Mouse (Mus musculus): ENCODE results near the gene Neurog1. TPM values are rescaled to one million over a fixed set of nuclear protein-coding genes. Genes with fewer than 3 reads are reported as not detected.
A peak's percentile ranks its signal among the peaks of the same experiment; 100 is the strongest.

Gene Neurog1
- 1.1 and 2.0 TPM in 2 replicates for polyA plus RNA-seq (2015; fragmentation: Nextera tagmentation; extraction: Ambion mirVana)

DNA sequence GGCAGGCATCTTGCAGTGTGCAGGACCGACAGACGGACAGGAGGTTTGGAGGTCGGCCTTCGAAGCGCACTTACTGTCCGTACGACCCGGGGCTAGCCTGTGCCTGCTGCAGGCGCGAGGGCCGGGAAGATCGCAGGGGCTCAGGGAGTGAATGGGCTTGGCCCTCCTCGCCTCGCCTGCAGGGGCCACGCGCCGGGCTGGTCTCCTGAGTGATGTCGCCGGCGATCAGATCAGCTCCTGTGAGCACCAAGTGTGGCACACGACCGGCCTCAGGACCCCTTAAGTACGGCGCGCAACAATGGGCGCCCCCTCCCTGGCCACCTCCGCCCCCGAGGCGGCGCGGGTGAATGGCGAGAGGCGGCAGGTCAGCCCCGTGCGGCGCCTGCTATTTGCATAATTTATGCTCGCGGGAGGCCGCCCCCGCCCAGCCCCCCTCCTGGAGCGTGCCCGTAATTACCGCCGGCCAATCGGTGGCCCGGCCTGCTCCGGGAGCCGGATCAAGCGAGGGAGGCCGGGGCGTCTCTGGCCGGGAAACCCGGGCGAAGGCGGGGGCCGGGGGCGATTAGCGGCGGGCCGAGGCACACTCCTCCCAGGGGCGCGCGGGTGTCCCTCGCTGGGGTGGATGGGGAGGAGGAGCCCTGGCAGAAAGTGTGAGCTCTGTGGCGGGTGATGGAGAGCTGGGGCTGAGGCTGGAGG is at the start of gene Neurog1:
Gene Neurog1 (minus strand): TSS at position 240 of the 696 bp plus-strand sequence.
- no peak for ATAC-seq (ENCODE audit: insufficient number of reproducible peaks, insufficient read depth, low FRiP score, low TSS enrichment, low read depth)
- peak within 1 kb of the TSS; percentile 40; the same call in 1 of the 2 replicates for H3K9ac ChIP-seq

DNA sequence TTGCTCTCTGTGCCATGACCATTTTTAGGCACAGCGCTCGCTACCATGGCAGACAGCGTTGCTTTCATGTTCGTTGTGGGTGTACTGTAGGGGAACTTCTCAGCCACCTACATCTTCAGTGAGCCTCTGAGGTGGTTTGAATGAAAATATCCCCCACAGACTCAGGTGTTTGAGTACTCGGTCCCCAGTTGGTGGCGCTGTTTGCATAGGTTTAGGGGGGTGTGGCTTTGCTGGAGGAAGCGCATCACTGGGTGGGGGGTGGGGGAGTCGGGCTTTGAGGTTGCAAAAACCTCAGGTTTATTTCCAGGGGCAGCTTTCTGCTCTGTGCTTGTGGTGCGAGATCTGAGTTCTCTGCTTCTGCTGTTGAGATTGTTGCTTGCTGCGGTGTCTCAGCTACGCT is 47.4 kb upstream of the Neurog1 start:
- H3K4me1 ChIP-seq, result peaks cover 32% of the 10 kb centered on the region
- H3K36me3 ChIP-seq, result no peaks in the 10 kb centered on the region
- H3K4me2 ChIP-seq, result no peak overlapping the region
- H3K27me3 ChIP-seq, result peaks cover 47% of the 10 kb centered on the region
- H3K9ac ChIP-seq, result no peak overlapping the region
- no peak for ATAC-seq (ENCODE audit: insufficient number of reproducible peaks, insufficient read depth, low FRiP score, low TSS enrichment, low read depth)
- no peaks in the 10 kb centered on the region for H3K9me3 ChIP-seq
- WGBS, result 94% methylated on average over 11 of the region's 11 CpGs
- no peak overlapping the region for H3K27ac ChIP-seq
- no peak overlapping the region for H3K4me3 ChIP-seq

More for the DNA sequence above, at the start of gene Neurog1:
- H3K9me3 ChIP-seq, result no peaks in the 10 kb centered on the region
- peak within 1 kb of the TSS; percentile 43 for H3K4me3 ChIP-seq
- H3K27me3 ChIP-seq, result peaks cover 100% of the 10 kb centered on the region
- no peaks in the 10 kb centered on the region for H3K36me3 ChIP-seq
- H3K27ac ChIP-seq, result no peak within 1 kb of the TSS
- peak within 1 kb of the TSS; percentile 71 for H3K4me2 ChIP-seq
- peaks cover 17% of the 10 kb centered on the region for H3K4me1 ChIP-seq
- 1% methylated on average over 65 of the region's 65 CpGs for WGBS

DNA sequence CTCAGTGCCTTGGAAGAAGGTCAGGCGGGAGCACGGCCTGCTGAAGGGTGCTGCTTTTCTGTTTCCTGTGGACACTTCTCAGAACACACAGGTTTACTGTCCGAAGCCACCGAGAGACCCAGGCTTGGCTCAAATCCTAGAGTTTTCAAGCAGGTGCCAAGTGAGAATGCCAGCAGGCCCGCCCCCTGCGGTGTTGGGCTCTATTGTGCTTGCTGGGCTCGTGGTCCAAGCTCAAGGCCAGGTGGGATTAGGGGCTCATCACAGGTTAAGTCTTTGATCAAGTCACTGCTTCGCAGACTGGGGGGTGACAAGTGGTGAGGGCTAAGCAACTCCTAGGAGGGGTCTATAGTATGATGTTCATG is 44.7 kb upstream of the Neurog1 start:
- H3K36me3 ChIP-seq, result peaks cover 12% of the 10 kb centered on the region
- peak overlapping the region; percentile 90; the same call in 1 of the 2 replicates for H3K27ac ChIP-seq
- H3K9me3 ChIP-seq, result no peaks in the 10 kb centered on the region
- H3K4me3 ChIP-seq, result peak overlapping the region; percentile 65
- peak overlapping the region; percentile 80 for H3K4me2 ChIP-seq
- 5% methylated on average over 8 of the region's 8 CpGs for WGBS
- peaks cover 45% of the 10 kb centered on the region for H3K4me1 ChIP-seq
- H3K27me3 ChIP-seq, result peaks cover 74% of the 10 kb centered on the region
- no peak for ATAC-seq (ENCODE audit: insufficient number of reproducible peaks, insufficient read depth, low FRiP score, low TSS enrichment, low read depth)
- H3K9ac ChIP-seq, result peak overlapping the region; percentile 92

DNA sequence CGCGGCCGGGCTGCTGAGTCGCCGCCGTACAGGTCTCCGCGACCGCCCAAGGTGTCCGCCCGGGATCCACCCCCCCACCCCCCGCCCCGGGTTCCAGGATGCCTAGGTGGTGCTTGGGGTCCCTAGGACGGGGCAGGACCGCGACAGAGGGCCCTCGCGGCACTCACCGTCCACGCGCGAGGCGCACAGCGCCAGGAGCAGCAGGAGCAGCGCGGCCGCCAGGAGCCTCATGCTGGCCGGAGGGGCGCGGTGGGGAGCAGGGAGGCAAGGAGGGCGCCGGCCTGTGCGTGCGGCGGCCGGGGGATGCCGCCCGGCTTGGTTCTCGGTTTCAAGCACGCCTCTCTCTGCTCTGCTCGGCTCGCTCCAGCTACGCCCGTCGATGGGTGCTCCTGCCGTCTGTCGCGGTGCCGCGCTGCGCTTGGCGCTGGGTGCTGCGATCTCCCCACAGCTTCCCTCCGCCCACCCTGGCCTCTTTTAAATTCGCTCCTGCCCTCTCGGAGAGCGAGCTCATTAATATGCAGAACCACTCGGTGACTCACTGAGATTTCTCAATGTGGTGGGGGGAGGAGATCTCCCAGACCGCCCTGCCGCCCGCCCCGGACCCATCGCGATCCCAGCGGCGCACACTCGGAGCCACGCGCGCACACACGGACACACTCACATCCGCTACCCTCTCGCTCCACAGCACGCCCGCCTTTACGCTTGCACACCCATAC is 44.1 kb upstream of the Neurog1 start, which contains the start of gene Cxcl14:
Gene Cxcl14 (minus strand): TSS at position 609 of the 716 bp plus-strand sequence.
- H3K27me3 ChIP-seq, result peaks cover 79% of the 10 kb centered on the region
- peaks cover 17% of the 10 kb centered on the region for H3K36me3 ChIP-seq
- H3K9ac ChIP-seq, result peak within 1 kb of the TSS; percentile 92
- H3K4me2 ChIP-seq, result peak within 1 kb of the TSS; percentile 80
- H3K4me1 ChIP-seq, result peaks cover 48% of the 10 kb centered on the region
- WGBS, result under 1% methylated on average over 76 of the region's 76 CpGs
- no peak for ATAC-seq (ENCODE audit: insufficient number of reproducible peaks, insufficient read depth, low FRiP score, low TSS enrichment, low read depth)
- H3K4me3 ChIP-seq, result peak within 1 kb of the TSS; percentile 65
- H3K9me3 ChIP-seq, result no peaks in the 10 kb centered on the region
- peak within 1 kb of the TSS; percentile 90 for H3K27ac ChIP-seq

DNA sequence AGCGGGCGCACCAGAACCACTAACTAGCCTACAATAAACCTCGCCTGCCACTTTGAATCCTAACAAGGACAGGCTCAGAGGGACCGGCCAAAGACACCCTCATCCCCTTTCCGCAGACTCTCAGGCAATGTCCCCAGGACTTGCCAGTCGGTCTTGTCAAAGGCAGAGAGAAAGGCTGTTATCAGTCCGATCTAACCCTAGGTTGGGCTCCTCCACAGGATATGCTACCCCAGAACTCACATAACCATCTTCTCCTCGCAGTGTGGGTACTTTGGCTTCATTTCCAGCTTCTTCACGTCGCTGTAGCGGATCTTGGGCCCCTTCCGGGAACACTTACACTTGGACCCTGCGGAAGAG is 43.6 kb upstream of the Neurog1 start:
- H3K4me1 ChIP-seq, result peaks cover 51% of the 10 kb centered on the region
- peaks cover 23% of the 10 kb centered on the region for H3K36me3 ChIP-seq
- peak overlapping the region; percentile 80 for H3K4me2 ChIP-seq
- peak overlapping the region; percentile 65 for H3K4me3 ChIP-seq
- H3K9me3 ChIP-seq, result no peaks in the 10 kb centered on the region
- peak overlapping the region; percentile 92 for H3K9ac ChIP-seq
- H3K27me3 ChIP-seq, result peaks cover 82% of the 10 kb centered on the region
- 4% methylated on average over 13 of the region's 13 CpGs for WGBS
- H3K27ac ChIP-seq, result peak overlapping the region; percentile 90
- no peak for ATAC-seq (ENCODE audit: insufficient number of reproducible peaks, insufficient read depth, low FRiP score, low TSS enrichment, low read depth)

DNA sequence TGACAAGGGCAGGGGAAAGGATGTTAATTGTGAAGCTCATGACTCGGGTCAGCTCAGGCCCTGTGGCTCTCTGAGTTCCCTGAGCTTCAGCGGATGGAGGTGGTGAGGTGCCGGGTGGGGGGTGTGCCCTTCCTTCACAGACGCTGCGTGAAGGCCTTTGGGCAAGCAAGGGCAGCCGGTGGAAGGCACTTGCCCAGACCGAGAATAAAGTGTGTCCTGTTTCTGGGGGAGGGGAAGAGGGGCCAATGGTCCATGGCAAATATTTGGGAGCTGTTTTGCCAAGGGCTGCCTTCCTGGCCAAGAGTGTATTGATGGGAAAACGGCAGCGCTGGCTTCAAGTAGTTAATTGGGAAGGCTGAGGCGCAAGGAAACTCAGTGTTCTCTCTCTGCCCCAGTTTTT is 42.9 kb upstream of the Neurog1 start:
- Histone ChIP-seq H3K36me3 (peaks cover 29% of the 10 kb centered on the region), H3K4me2 (peak overlapping the region; percentile 80), H3K4me1 (peaks cover 56% of the 10 kb centered on the region), H3K27ac (peak overlapping the region; percentile 90), H3K9ac (peak overlapping the region; percentile 92), H3K9me3 (no peaks in the 10 kb centered on the region), H3K4me3 (peak overlapping the region; percentile 65), H3K27me3 (peaks cover 82% of the 10 kb centered on the region)
- ATAC-seq (ENCODE audit: insufficient number of reproducible peaks, insufficient read depth, low FRiP score, low TSS enrichment, low read depth), result no peak
- 3% methylated on average over 10 of the region's 10 CpGs for WGBS

DNA sequence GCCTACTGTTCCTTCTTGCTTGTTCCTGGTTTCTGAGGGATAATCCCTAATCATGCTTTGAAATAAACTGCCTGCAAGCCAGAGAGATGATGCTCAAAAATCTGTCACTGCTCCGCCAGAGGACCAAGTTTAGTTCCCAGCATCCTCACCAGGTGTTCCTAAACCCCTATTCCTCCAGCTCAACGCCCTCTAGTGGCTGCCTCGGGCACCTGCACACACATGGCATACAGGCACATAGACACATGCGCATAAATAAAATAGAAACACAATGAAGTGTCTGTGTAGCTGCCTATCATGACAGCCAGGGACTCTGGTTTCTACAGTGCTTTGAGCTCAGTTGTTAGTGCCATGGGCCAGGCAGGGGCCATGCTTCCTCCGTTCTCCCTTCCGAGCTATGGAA is 38.0 kb upstream of the Neurog1 start:
- H3K4me2 ChIP-seq, result no peak overlapping the region
- no peak for ATAC-seq (ENCODE audit: insufficient number of reproducible peaks, insufficient read depth, low FRiP score, low TSS enrichment, low read depth)
- no peaks in the 10 kb centered on the region for H3K9me3 ChIP-seq
- no peak overlapping the region for H3K9ac ChIP-seq
- 79% methylated on average over 6 of the region's 6 CpGs for WGBS
- no peak overlapping the region for H3K4me3 ChIP-seq
- H3K36me3 ChIP-seq, result peaks cover 30% of the 10 kb centered on the region
- H3K27ac ChIP-seq, result peak overlapping the region; percentile 62; the same call in 1 of the 2 replicates
- H3K27me3 ChIP-seq, result peaks cover 41% of the 10 kb centered on the region
- peaks cover 45% of the 10 kb centered on the region for H3K4me1 ChIP-seq

DNA sequence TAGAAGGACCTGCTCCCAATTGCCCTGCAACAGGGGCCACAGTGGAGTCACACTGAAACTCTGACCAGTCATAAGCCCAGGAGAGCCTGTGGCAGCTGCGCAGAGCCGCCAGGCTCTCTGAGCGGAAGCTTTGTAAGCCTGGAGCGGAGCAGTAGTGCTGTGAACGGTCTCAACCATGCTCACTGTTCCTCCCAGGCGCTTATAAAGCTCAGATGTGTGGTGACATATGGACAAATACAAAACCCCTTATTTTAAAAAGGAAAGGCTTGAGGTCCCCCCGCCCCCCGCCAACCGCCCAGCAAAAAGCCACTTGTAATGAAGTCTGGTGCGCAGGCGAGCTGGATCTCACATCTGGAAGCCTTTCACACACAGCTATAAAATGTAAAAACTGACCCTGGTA is 37.3 kb upstream of the Neurog1 start:
- Histone ChIP-seq H3K27me3 (peaks cover 34% of the 10 kb centered on the region), H3K4me3 (no peak overlapping the region), H3K36me3 (peaks cover 30% of the 10 kb centered on the region), H3K9me3 (no peaks in the 10 kb centered on the region), H3K27ac (peak overlapping the region; percentile 62), H3K9ac (peak overlapping the region; percentile 36; the same call in 1 of the 2 replicates), H3K4me2 (peak overlapping the region; percentile 15; the same call in 1 of the 2 replicates), H3K4me1 (peaks cover 39% of the 10 kb centered on the region)
- no peak for ATAC-seq (ENCODE audit: insufficient number of reproducible peaks, insufficient read depth, low FRiP score, low TSS enrichment, low read depth)
- WGBS, result 37% methylated on average over 11 of the region's 11 CpGs

DNA sequence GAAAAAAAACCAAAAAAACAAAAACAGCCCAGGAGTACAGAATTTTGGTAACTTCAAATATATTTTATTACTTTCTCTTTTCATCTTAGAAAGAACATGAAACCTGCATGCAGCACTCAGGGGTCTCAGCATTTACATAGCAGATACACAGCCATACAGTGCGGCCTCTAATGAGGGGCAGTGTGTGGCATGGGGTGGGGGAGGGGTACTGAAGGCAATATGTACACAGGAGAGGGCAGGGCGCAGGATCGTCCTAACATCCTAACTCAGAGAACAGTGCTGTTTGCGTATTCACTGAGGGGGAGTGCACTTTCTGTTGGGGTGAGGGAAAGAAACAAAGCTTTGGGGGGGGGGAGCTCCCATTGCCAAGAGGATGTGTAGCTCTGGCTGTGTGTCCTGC is 36.6 kb upstream of the Neurog1 start:
- peak overlapping the region; percentile 15; the same call in 1 of the 2 replicates for H3K4me2 ChIP-seq
- WGBS, result 30% methylated on average over 4 of the region's 4 CpGs
- no peaks in the 10 kb centered on the region for H3K9me3 ChIP-seq
- peaks cover 30% of the 10 kb centered on the region for H3K36me3 ChIP-seq
- peak overlapping the region; percentile 62; the same call in 1 of the 2 replicates for H3K27ac ChIP-seq
- H3K4me1 ChIP-seq, result peaks cover 32% of the 10 kb centered on the region
- peaks cover 27% of the 10 kb centered on the region for H3K27me3 ChIP-seq
- H3K9ac ChIP-seq, result peak overlapping the region; percentile 36; the same call in 1 of the 2 replicates
- ATAC-seq (ENCODE audit: insufficient number of reproducible peaks, insufficient read depth, low FRiP score, low TSS enrichment, low read depth), result no peak
- no peak overlapping the region for H3K4me3 ChIP-seq

DNA sequence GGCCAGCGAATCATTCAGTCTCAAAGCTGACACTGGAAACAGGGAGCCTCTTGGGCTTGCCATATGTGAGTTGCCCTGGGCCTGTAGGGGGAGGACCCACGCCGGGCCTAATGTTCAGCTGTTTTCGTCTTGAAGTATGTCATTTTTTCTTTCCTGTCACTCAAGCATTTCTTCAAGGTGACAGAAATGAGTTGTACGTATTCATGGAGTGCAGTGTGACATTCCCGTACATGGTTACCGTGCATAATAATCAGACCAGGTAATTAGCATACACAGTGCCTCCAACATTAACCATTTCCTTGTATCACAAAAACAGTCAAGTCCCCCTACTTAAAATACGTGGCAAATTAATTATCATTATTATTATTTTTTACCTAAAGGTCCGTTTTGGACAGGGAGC is 35.1 kb upstream of the Neurog1 start:
- no peak overlapping the region for H3K27ac ChIP-seq
- no peak overlapping the region for H3K4me2 ChIP-seq
- no peak overlapping the region for H3K4me3 ChIP-seq
- peaks cover 12% of the 10 kb centered on the region for H3K27me3 ChIP-seq
- no peak overlapping the region for H3K9ac ChIP-seq
- H3K9me3 ChIP-seq, result no peaks in the 10 kb centered on the region
- no peak for ATAC-seq (ENCODE audit: insufficient number of reproducible peaks, insufficient read depth, low FRiP score, low TSS enrichment, low read depth)
- WGBS, result 56% methylated on average over 9 of the region's 9 CpGs
- peaks cover 23% of the 10 kb centered on the region for H3K36me3 ChIP-seq
- peaks cover 27% of the 10 kb centered on the region for H3K4me1 ChIP-seq

DNA sequence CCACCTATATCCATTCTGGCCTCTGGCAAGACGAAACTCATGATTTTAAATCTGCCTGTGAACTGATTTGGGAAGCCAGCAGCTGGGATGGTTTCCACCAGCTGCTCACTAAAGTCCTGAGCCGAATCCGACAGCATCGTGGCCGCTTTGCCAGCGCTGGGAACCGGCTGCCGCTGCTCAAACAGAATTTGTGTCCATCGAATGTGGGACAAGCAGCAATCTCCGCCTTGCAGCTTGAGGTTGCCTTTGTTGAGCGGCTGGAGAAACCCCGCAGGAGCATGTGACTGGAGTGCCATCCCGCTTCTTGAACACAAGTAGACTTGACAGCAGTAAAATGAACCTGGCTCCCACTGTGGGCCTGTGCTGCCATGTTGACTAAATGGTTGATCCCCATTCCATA is 31.4 kb upstream of the Neurog1 start:
- Histone ChIP-seq H3K4me3 (no peak overlapping the region), H3K27me3 (no peaks in the 10 kb centered on the region; the same call in 1 of the 2 replicates), H3K9me3 (no peaks in the 10 kb centered on the region), H3K27ac (no peak overlapping the region), H3K4me1 (no peaks in the 10 kb centered on the region), H3K36me3 (no peaks in the 10 kb centered on the region), H3K4me2 (no peak overlapping the region), H3K9ac (no peak overlapping the region)
- ATAC-seq (ENCODE audit: insufficient number of reproducible peaks, insufficient read depth, low FRiP score, low TSS enrichment, low read depth), result no peak
- WGBS, result 91% methylated on average over 13 of the region's 13 CpGs

Measured in embryonic facial prominence, embryonic 13.5 days (tissue).